Mouse (Mus musculus): ENCODE measurements around the gene Capn2.

- TF ChIP-seq CTCF (IDR thresholded peaks at IDR 0.05; ENCODE audit: low read depth) (peak; percentile 89), EP300 (IDR thresholded peaks at IDR 0.05; ENCODE audit: low read depth) (no peak)
These were observed 43.1 kb upstream of the Capn2 start for GRCm38 (mm10) chr1:182560390-182561098.
